Mouse (Mus musculus) heart, embryonic 11.5 days (tissue): Measurements from ENCODE around the gene Ppef1. TPM values are rescaled to one million over a fixed set of nuclear protein-coding genes. Genes with fewer than 3 reads are reported as not detected.

Experiments used
- ATAC-seq: fragments of 200-750 bp; cut with Nextera tagmentation; replicated peaks from 2 replicates; pipeline ENCODE4 v1.8.0; 2017; ENCODE audit warnings: moderate library complexity; ENCODE audit not compliant: insufficient number of reproducible peaks, low FRiP score, low TSS enrichment
- H3K27ac ChIP-seq: fragments of 300-500 bp; sonication (generic); 2 replicates; pipeline ENCODE4 v1.5.1; 2014; ENCODE audit warnings: mild to moderate bottlenecking, low read depth, low read length
- H3K27me3 ChIP-seq: fragments of 300-500 bp; sonication (generic); 2 replicates; pipeline ENCODE4 v1.6.1; 2014; ENCODE audit warnings: mild to moderate bottlenecking, low read length, mixed read lengths; ENCODE audit not compliant: control insufficient read depth, insufficient read depth
- H3K36me3 ChIP-seq: fragments of 300-500 bp; sonication (generic); 2 replicates; pipeline ENCODE4 v1.6.1; 2014; ENCODE audit warnings: mild to moderate bottlenecking, low read length, moderate library complexity, mixed read lengths; ENCODE audit not compliant: control insufficient read depth, insufficient read depth
- H3K4me1 ChIP-seq: fragments of 300-500 bp; sonication (generic); 2 replicates; pipeline ENCODE4 v1.6.1; 2014; ENCODE audit warnings: low read length; ENCODE audit not compliant: control insufficient read depth, insufficient read depth
- H3K4me2 ChIP-seq: fragments of 300-500 bp; sonication (generic); 2 replicates; pipeline ENCODE4 v1.6.1; 2014; ENCODE audit warnings: mild to moderate bottlenecking, moderate library complexity
- H3K4me3 ChIP-seq: fragments of 300-500 bp; sonication (generic); 2 replicates; pipeline ENCODE4 v1.5.1; 2014; ENCODE audit warnings: low read depth, low read length
- H3K9ac ChIP-seq: fragments of 300-500 bp; sonication (generic); 2 replicates; pipeline ENCODE4 v1.6.1; 2014; ENCODE audit warnings: mild to moderate bottlenecking, low read depth, low read length, moderate library complexity
- H3K9me3 ChIP-seq: fragments of 300-500 bp; sonication (generic); replicated peaks from 2 replicates; pipeline ENCODE4 v1.6.1; 2016; ENCODE audit warnings: low read length; ENCODE audit not compliant: control insufficient read depth
- WGBS: fragments of 180-500 bp; shearing (Covaris S2); extraction: QIAGEN DNeasy Blood & Tissue Kit; methylation state at CpG from one replicate; pipeline ENCODE4 v1.1.7; 2014; ENCODE audit not compliant: insufficient replicate concordance; 5-methylcytosine and 5-hydroxymethylcytosine counted together
- polyA plus RNA-seq: library from polyadenylated mRNA; unstranded; fragments of >200 nt; fragmentation: Nextera tagmentation; extraction: Ambion mirVana; gene quantifications from 2 replicates; pipeline ENCODE4 v1.2.1, GENCODE M21; 2014

Ppef1 gene
- polyA plus RNA-seq, 1 experiment from 2014 or later = not detected

GRCm38 (mm10) chrX:160603981-160604541, 131.5 kb downstream of the Ppef1 start:
- peaks cover 5% of the 10 kb centered on the region; the same call in 1 of the 2 replicates for H3K4me1 ChIP-seq
- H3K27me3 ChIP-seq = no peaks in the 10 kb centered on the region; the same call in 1 of the 2 replicates
- H3K36me3 ChIP-seq = no peaks in the 10 kb centered on the region
- 50% methylated on average over 6 of the region's 6 CpGs for whole genome bisulfite sequencing
- no peak overlapping the region for H3K4me3 ChIP-seq
- H3K9ac ChIP-seq = no peak overlapping the region
- no peak for ATAC-seq
- no peak overlapping the region for H3K4me2 ChIP-seq
- H3K27ac ChIP-seq = peak overlapping the region; percentile 35; the same call in 1 of the 2 replicates
- H3K9me3 ChIP-seq = no peaks in the 10 kb centered on the region

- no peaks in the 10 kb centered on the region for H3K9me3 ChIP-seq
- no peaks in the 10 kb centered on the region; the same call in 1 of the 2 replicates for H3K27me3 ChIP-seq
- H3K4me3 ChIP-seq = no peak overlapping the region
- no peak overlapping the region for H3K4me2 ChIP-seq
- no peak for ATAC-seq
- no peak overlapping the region for H3K9ac ChIP-seq
- H3K36me3 ChIP-seq = no peaks in the 10 kb centered on the region
- peaks cover 7% of the 10 kb centered on the region; the same call in 1 of the 2 replicates for H3K4me1 ChIP-seq
- 81% methylated on average over 2 of the region's 2 CpGs for whole genome bisulfite sequencing
- H3K27ac ChIP-seq = no peak overlapping the region
Observed at GRCm38 (mm10) chrX:160603316-160603715, 132.2 kb downstream of the Ppef1 start.

- Histone ChIP-seq H3K36me3 (no peaks in the 10 kb centered on the region), H3K27me3 (no peaks in the 10 kb centered on the region; the same call in 1 of the 2 replicates), H3K4me2 (no peak overlapping the region), H3K27ac (no peak overlapping the region), H3K4me3 (no peak overlapping the region), H3K9ac (no peak overlapping the region), H3K4me1 (peaks cover 10% of the 10 kb centered on the region; the same call in 1 of the 2 replicates), H3K9me3 (no peaks in the 10 kb centered on the region)
- WGBS = 89% methylated on average over 1 of the region's 1 CpGs
- no peak for ATAC-seq
Observed at GRCm38 (mm10) chrX:160602770-160603169, 132.8 kb downstream of the Ppef1 start.

GRCm38 (mm10) chrX:160601053-160601452, 134.5 kb downstream of the Ppef1 start:
- no peak for ATAC-seq
- Histone ChIP-seq H3K27me3 (no peaks in the 10 kb centered on the region; the same call in 1 of the 2 replicates), H3K9me3 (no peaks in the 10 kb centered on the region), H3K4me2 (no peak overlapping the region), H3K36me3 (no peaks in the 10 kb centered on the region), H3K27ac (no peak overlapping the region), H3K4me3 (no peak overlapping the region), H3K9ac (no peak overlapping the region), H3K4me1 (peaks cover 10% of the 10 kb centered on the region; the same call in 1 of the 2 replicates)
- 51% methylated on average over 3 of the region's 3 CpGs for WGBS

- Histone ChIP-seq H3K4me3 (no peak overlapping the region), H3K36me3 (no peaks in the 10 kb centered on the region), H3K27ac (peak overlapping the region; percentile 46; the same call in 1 of the 2 replicates), H3K4me2 (no peak overlapping the region), H3K9ac (0 out of 2 replicates have a peak overlapping the region, but pooled peaks have one; percentile 28), H3K4me1 (peaks cover 7% of the 10 kb centered on the region; the same call in 1 of the 2 replicates), H3K27me3 (no peaks in the 10 kb centered on the region; the same call in 1 of the 2 replicates), H3K9me3 (no peaks in the 10 kb centered on the region)
- 43% methylated on average over 3 of the region's 3 CpGs for WGBS
- ATAC-seq = peak; percentile 73
Observed at GRCm38 (mm10) chrX:160598562-160599458, 136.8 kb downstream of the Ppef1 start.

GRCm38 (mm10) chrX:160598055-160598454, 137.5 kb downstream of the Ppef1 start:
- Histone ChIP-seq H3K36me3 (no peaks in the 10 kb centered on the region), H3K4me1 (0 out of 2 replicates have a peak, but pooled peaks cover 5% of the 10 kb centered on the region), H3K27me3 (no peaks in the 10 kb centered on the region; the same call in 1 of the 2 replicates), H3K9me3 (no peaks in the 10 kb centered on the region), H3K4me2 (no peak overlapping the region), H3K4me3 (no peak overlapping the region), H3K27ac (0 out of 2 replicates have a peak overlapping the region, but pooled peaks have one; percentile 46), H3K9ac (no peak overlapping the region)
- 60% methylated on average over 2 of the region's 2 CpGs for WGBS
- ATAC-seq = no peak

- Histone ChIP-seq H3K4me2 (no peak overlapping the region), H3K9ac (no peak overlapping the region), H3K27ac (no peak overlapping the region), H3K9me3 (no peaks in the 10 kb centered on the region), H3K36me3 (no peaks in the 10 kb centered on the region), H3K4me3 (no peak overlapping the region), H3K27me3 (no peaks in the 10 kb centered on the region), H3K4me1 (no peaks in the 10 kb centered on the region)
- no peak for ATAC-seq
- 82% methylated on average over 6 of the region's 6 CpGs for WGBS
Observed at GRCm38 (mm10) chrX:160592933-160593332, 142.6 kb downstream of the Ppef1 start.

GRCm38 (mm10) chrX:160590147-160590546, 145.4 kb downstream of the Ppef1 start:
- Histone ChIP-seq H3K27ac (no peak overlapping the region), H3K4me2 (no peak overlapping the region), H3K4me1 (no peaks in the 10 kb centered on the region), H3K9ac (no peak overlapping the region), H3K4me3 (no peak overlapping the region), H3K9me3 (no peaks in the 10 kb centered on the region), H3K36me3 (no peaks in the 10 kb centered on the region), H3K27me3 (no peaks in the 10 kb centered on the region; the same call in 1 of the 2 replicates)
- 90% methylated on average over 7 of the region's 7 CpGs for WGBS
- no peak for ATAC-seq
